Mouse (Mus musculus) ES-Bruce4 (cell line): ENCODE data around the gene Porcn. TPM values are rescaled to one million over a fixed set of nuclear protein-coding genes. Genes with fewer than 3 reads are reported as not detected.

ENCODE experiments used
- H3K27ac ChIP-seq: 2 replicates; pipeline ENCODE4 v1.5.1; 2012; ENCODE audit warnings: low read length, inconsistent platforms; ENCODE audit not compliant: insufficient read depth
- H3K27me3 ChIP-seq: 2 replicates; pipeline ENCODE4 v1.6.1; 2012; ENCODE audit warnings: mild to moderate bottlenecking, low read length, inconsistent platforms; ENCODE audit not compliant: control insufficient read depth, poor library complexity, insufficient read depth, severe bottlenecking
- H3K36me3 ChIP-seq: 2 replicates; pipeline ENCODE4 v1.6.1; 2012; ENCODE audit warnings: inconsistent platforms, mild to moderate bottlenecking, low read length, moderate library complexity; ENCODE audit not compliant: control insufficient read depth, poor library complexity, insufficient read depth, severe bottlenecking
- H3K4me1 ChIP-seq: one replicate; pipeline ENCODE4 v1.8.1; 2011; ENCODE audit warnings: low read length; ENCODE audit not compliant: control insufficient read depth, insufficient read depth
- H3K4me3 ChIP-seq: 2 replicates; pipeline ENCODE4 v1.5.1; 2011; ENCODE audit warnings: low read depth, mild to moderate bottlenecking, low read length
- H3K9ac ChIP-seq: 2 replicates; pipeline ENCODE4 v1.6.1; 2012; ENCODE audit warnings: low read depth, mild to moderate bottlenecking, inconsistent platforms; ENCODE audit not compliant: poor library complexity, severe bottlenecking
- H3K9me3 ChIP-seq: replicated peaks from 2 replicates; pipeline ENCODE4 v1.6.1; 2012; ENCODE audit warnings: mild to moderate bottlenecking, low read length, inconsistent platforms; ENCODE audit not compliant: control insufficient read depth, poor library complexity, insufficient read depth, severe bottlenecking
- CTCF ChIP-seq: IDR thresholded peaks from one replicate; pipeline ENCODE4 v1.8.1; 2011; ENCODE audit warnings: low read depth, low read length
- EP300 ChIP-seq: IDR thresholded peaks from 2 replicates; pipeline ENCODE4 v1.6.1; 2011; ENCODE audit warnings: low read depth, low read length; ENCODE audit not compliant: insufficient read depth
- POLR2A ChIP-seq: IDR thresholded peaks from one replicate; pipeline ENCODE4 v1.8.1; 2011; ENCODE audit warnings: low read length; ENCODE audit not compliant: insufficient read depth
- polyA plus RNA-seq: library from polyadenylated mRNA; stranded (reverse); fragments of >200 nt; gene quantifications from 2 replicates; pipeline ENCODE4 v1.2.4, GENCODE M21; 2011; ENCODE audit warnings: low read depth; ENCODE audit not compliant: missing spikeins, insufficient read depth, insufficient read length

Gene Porcn
- polyA plus RNA-seq, 1 experiment = 8.5 TPM

DNA sequence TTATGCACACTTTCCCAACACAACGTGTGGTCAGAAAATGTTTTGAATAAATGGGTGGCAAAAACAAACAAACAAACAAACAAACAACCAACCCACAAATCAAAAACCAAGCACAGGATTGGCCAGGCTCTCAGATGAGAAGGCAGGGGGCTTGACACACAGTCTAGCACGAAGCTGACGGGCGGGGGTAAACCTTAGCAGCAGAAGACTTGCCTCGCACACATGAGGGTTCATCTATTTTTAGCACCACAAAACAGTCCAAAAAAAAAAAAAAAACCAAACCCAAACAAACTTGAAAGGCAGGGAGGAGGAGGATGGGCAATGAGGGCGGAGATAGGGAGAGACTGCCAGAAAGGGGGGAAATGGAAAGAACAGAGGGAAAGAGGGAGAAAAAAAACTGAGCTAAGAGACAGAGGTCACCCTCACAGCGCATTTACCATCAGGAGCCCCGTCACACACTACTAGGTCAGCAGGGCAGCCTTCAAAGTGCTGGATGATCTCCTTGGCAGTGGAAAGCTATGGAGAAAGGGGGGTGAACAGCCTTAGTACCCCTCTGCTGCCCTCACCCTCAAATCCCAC is 42.3 kb upstream of the Porcn start:
- Histone ChIP-seq H3K9me3 (no peaks in the 10 kb centered on the region), H3K27ac (no peak overlapping the region), H3K36me3 (peaks cover 4% of the 10 kb centered on the region; the same call in 1 of the 2 replicates), H3K9ac (no peak overlapping the region), H3K4me1 (no peaks in the 10 kb centered on the region), H3K27me3 (no peaks in the 10 kb centered on the region), H3K4me3 (no peak overlapping the region)
- no peak for TF ChIP-seq EP300
- TF ChIP-seq POLR2A = no peak
- no peak for TF ChIP-seq CTCF

- TF ChIP-seq POLR2A = no peak
- TF ChIP-seq CTCF = no peak
- Histone ChIP-seq H3K9me3 (no peaks in the 10 kb centered on the region), H3K4me1 (no peaks in the 10 kb centered on the region), H3K9ac (no peak overlapping the region), H3K36me3 (peaks cover 4% of the 10 kb centered on the region; the same call in 1 of the 2 replicates), H3K27ac (no peak overlapping the region), H3K4me3 (no peak overlapping the region), H3K27me3 (no peaks in the 10 kb centered on the region)
Measured at GRCm38 (mm10) chrX:8247680-8248079, 41.4 kb upstream of the Porcn start.

- H3K4me1 ChIP-seq = no peaks in the 10 kb centered on the region
- no peaks in the 10 kb centered on the region for H3K36me3 ChIP-seq
- TF ChIP-seq POLR2A (no peak), EP300 (peak; percentile 70; the same call in 1 of the 2 replicates)
- H3K9me3 ChIP-seq = no peaks in the 10 kb centered on the region
- peak overlapping the region; percentile 67 for H3K27ac ChIP-seq
- no peak overlapping the region for H3K4me3 ChIP-seq
- no peak overlapping the region for H3K9ac ChIP-seq
- H3K27me3 ChIP-seq = no peaks in the 10 kb centered on the region
Measured at GRCm38 (mm10) chrX:8238804-8239395, 32.6 kb upstream of the Porcn start.

GRCm38 (mm10) chrX:8236704-8237103 is 30.4 kb upstream of the Porcn start:
- no peak for TF ChIP-seq POLR2A
- no peak overlapping the region for H3K27ac ChIP-seq
- no peak overlapping the region for H3K9ac ChIP-seq
- H3K27me3 ChIP-seq = no peaks in the 10 kb centered on the region
- no peak overlapping the region for H3K4me3 ChIP-seq
- no peaks in the 10 kb centered on the region for H3K4me1 ChIP-seq
- no peaks in the 10 kb centered on the region for H3K36me3 ChIP-seq
- no peaks in the 10 kb centered on the region for H3K9me3 ChIP-seq

DNA sequence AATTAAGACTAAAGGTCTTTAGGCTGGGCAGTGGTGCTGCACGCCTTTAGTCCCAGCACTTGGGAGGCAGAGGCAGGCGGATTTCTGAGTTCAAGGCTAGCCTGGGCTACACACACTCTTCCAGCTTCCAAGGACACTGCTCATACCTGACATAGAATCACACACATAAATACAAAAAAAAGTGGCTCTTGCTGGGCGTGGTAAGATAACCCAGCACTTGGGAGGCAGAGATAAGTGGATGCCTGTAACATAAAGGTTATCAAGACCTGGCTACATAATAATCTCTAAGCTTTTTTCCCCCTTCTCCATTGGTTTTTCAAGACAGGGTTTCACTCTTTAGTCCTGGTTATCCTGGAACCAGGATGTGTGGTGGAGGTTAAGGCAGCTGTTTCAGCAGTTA is 27.3 kb upstream of the Porcn start:
- no peaks in the 10 kb centered on the region for H3K4me1 ChIP-seq
- TF ChIP-seq CTCF (no peak), EP300 (no peak), POLR2A (no peak)
- no peaks in the 10 kb centered on the region for H3K27me3 ChIP-seq
- no peak overlapping the region for H3K27ac ChIP-seq
- H3K36me3 ChIP-seq = no peaks in the 10 kb centered on the region
- no peaks in the 10 kb centered on the region for H3K9me3 ChIP-seq
- no peak overlapping the region for H3K9ac ChIP-seq
- H3K4me3 ChIP-seq = no peak overlapping the region

- Histone ChIP-seq H3K36me3 (no peaks in the 10 kb centered on the region), H3K4me3 (peak overlapping the region; percentile 59; the same call in 1 of the 2 replicates), H3K27ac (no peak overlapping the region), H3K4me1 (no peaks in the 10 kb centered on the region), H3K9ac (peak overlapping the region; percentile 37; the same call in 1 of the 2 replicates), H3K9me3 (no peaks in the 10 kb centered on the region), H3K27me3 (no peaks in the 10 kb centered on the region)
- TF ChIP-seq CTCF = no peak
- TF ChIP-seq EP300 = no peak
- no peak for TF ChIP-seq POLR2A
Measured at GRCm38 (mm10) chrX:8230272-8230671, 23.9 kb upstream of the Porcn start.
